Mouse (Mus musculus): Measurements from ENCODE around the gene Rab7. TPM values are rescaled to one million over a fixed set of nuclear protein-coding genes. Genes with fewer than 3 reads are reported as not detected.

Gene Rab7
- polyA plus RNA-seq, 1 experiment from 2014 or later: 253 TPM

DNA sequence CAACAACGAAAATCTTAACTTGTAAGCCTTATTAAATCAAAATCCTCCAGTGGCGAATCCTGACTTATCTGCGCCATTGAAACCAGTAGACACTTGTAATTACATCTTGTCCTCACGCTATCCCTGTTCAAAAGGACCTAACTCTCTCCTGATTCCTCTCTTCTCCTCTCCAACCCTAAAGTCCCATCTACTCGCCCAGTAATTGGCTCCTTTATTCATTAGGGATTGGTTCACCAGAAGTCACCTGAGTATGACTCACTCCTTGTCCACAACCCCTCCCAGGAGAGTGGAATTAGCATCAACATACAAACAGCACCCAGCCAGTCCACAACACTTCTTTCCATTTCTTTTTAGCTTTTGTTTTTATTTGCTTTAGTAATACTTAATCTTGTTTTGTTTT is 14.8 kb upstream of the Rab7 start:
- 82% methylated on average over 5 of the region's 5 CpGs for WGBS
- no peak overlapping the region for H3K27ac ChIP-seq (ENCODE audit: low read length)
- no peak overlapping the region for H3K4me2 ChIP-seq (replicated peaks; ENCODE audit: low read depth, low read length)
- DNase-seq (ENCODE audit: low spot score) (no peak), ATAC-seq (no peak)
- TF ChIP-seq CTCF (IDR thresholded peaks at IDR 0.05): no peak
- no peak for TF ChIP-seq EP300 (IDR thresholded peaks at IDR 0.05)
- no peak overlapping the region for H3K4me3 ChIP-seq (ENCODE audit: low read depth, low read length)
- H3K27me3 ChIP-seq (replicated peaks; ENCODE audit: insufficient read depth, low read length): no peaks in the 10 kb centered on the region
- H3K9me3 ChIP-seq (ENCODE audit: low read length): no peaks in the 10 kb centered on the region
- no peak overlapping the region for H3K9ac ChIP-seq (replicated peaks; ENCODE audit: low read depth)
- no peaks in the 10 kb centered on the region; the same call in 1 of the 2 replicates for H3K4me1 ChIP-seq (ENCODE audit: insufficient read depth, low read depth, low read length)
- H3K36me3 ChIP-seq (ENCODE audit: insufficient read depth, low read length): no peaks in the 10 kb centered on the region

DNA sequence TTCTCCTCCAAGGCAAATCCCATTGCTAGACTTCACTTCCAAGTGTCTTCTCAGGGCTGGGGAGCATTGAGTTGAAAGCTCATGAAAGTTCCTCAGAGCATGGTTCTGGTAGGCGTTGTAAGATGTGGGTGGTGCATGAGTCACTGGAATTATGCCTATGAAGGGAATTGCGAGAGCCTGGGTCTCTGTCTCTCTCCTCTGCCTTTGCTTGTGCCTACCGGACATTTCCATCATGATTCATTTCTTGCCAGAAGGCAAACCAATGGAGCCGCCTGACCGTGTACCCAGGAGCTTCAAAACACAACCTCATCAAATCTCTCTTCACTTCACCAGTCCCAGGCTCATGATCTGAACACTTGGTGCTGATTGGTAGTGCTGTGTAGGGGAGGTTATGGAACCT is 11.8 kb upstream of the Rab7 start:
- no peaks in the 10 kb centered on the region for H3K36me3 ChIP-seq (ENCODE audit: insufficient read depth, low read length)
- H3K27ac ChIP-seq (ENCODE audit: low read length): no peak overlapping the region
- H3K4me1 ChIP-seq (ENCODE audit: insufficient read depth, low read depth, low read length): peaks cover 10% of the 10 kb centered on the region; the same call in 1 of the 2 replicates
- no peaks in the 10 kb centered on the region for H3K27me3 ChIP-seq (replicated peaks; ENCODE audit: insufficient read depth, low read length)
- TF ChIP-seq EP300 (IDR thresholded peaks at IDR 0.05) (no peak), CTCF (IDR thresholded peaks at IDR 0.05) (no peak)
- no peaks in the 10 kb centered on the region for H3K9me3 ChIP-seq (ENCODE audit: low read length)
- no peak for DNase-seq (ENCODE audit: low spot score)
- no peak overlapping the region for H3K4me3 ChIP-seq (ENCODE audit: low read depth, low read length)
- WGBS: 76% methylated on average over 5 of the region's 5 CpGs
- no peak overlapping the region for H3K9ac ChIP-seq (replicated peaks; ENCODE audit: low read depth)
- no peak for ATAC-seq
- H3K4me2 ChIP-seq (replicated peaks; ENCODE audit: low read depth, low read length): no peak overlapping the region

DNA sequence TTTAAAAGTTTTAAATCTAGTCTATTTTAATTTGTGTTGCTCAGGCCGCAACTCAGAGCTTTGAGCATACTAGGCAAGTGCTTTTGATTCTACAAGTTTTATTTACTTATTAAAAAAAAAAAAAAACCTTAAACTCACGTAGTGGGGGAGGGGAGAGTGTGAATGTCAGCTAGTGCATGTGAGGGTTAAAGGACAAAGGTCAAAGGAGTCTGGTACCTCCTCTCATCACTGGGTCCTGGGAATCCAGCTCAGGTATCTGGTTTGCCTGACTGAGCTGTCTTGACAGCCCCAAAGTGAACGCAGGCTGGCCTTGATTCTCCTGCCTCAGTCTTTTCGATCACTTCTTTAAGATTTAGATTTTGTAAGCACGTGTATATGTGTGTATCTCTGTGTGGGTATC is 10.6 kb upstream of the Rab7 start:
- Histone ChIP-seq H3K27ac (ENCODE audit: low read length) (no peak overlapping the region), H3K9ac (replicated peaks; ENCODE audit: low read depth) (no peak overlapping the region), H3K9me3 (ENCODE audit: low read length) (no peaks in the 10 kb centered on the region), H3K27me3 (replicated peaks; ENCODE audit: insufficient read depth, low read length) (no peaks in the 10 kb centered on the region), H3K36me3 (ENCODE audit: insufficient read depth, low read length) (no peaks in the 10 kb centered on the region), H3K4me3 (ENCODE audit: low read depth, low read length) (no peak overlapping the region), H3K4me1 (ENCODE audit: insufficient read depth, low read depth, low read length) (peaks cover 10% of the 10 kb centered on the region; the same call in 1 of the 2 replicates), H3K4me2 (replicated peaks; ENCODE audit: low read depth, low read length) (no peak overlapping the region)
- no peak for TF ChIP-seq CTCF (IDR thresholded peaks at IDR 0.05)
- ATAC-seq (no peak), DNase-seq (ENCODE audit: low spot score) (no peak)
- WGBS: 55% methylated on average over 5 of the region's 5 CpGs

DNA sequence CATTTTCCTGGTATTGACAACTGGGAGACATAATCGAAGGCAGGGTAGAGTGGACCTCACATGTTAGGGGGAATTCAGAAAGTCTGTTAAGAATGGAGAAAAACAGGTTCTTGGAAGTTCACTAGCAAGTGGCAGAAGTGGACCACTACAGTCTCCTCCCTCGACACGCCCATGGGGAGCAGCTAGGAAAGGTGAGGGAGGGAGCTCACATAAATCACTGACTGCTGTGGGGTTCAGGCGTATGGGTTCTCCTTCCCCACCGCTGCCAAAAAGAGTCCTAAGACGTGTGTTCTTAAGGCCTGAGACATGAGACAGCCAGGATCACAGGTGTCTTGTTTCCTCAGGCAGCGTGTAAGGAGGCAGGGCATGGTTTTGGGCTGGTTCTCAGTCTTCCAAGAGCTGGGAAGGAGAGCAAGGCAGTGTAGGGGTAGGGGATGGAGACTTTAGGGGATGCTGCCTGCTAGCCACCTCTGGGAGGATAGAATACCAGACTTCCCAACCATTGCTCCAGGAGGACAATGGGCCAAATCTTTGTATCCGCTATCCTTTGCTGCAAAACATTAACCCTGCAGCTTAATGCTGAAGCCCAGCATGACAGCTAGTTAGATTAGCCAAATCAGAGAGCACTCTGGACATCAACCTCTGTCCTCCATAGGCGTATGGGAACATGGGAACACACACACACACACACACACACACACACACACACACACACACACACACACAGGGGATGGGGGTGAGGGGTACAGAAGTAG is 9.2 kb upstream of the Rab7 start:
- ATAC-seq: peak; percentile 70
- H3K4me1 ChIP-seq (ENCODE audit: insufficient read depth, low read depth, low read length): peaks cover 10% of the 10 kb centered on the region; the same call in 1 of the 2 replicates
- H3K4me3 ChIP-seq (ENCODE audit: low read depth, low read length): no peak overlapping the region
- peak overlapping the region; percentile 55 for H3K27ac ChIP-seq (ENCODE audit: low read length)
- TF ChIP-seq CTCF (IDR thresholded peaks at IDR 0.05): no peak
- no peak for TF ChIP-seq EP300 (IDR thresholded peaks at IDR 0.05)
- no peak overlapping the region for H3K4me2 ChIP-seq (replicated peaks; ENCODE audit: low read depth, low read length)
- no peaks in the 10 kb centered on the region for H3K36me3 ChIP-seq (ENCODE audit: insufficient read depth, low read length)
- no peaks in the 10 kb centered on the region for H3K9me3 ChIP-seq (ENCODE audit: low read length)
- H3K9ac ChIP-seq (replicated peaks; ENCODE audit: low read depth): no peak overlapping the region
- no peaks in the 10 kb centered on the region for H3K27me3 ChIP-seq (replicated peaks; ENCODE audit: insufficient read depth, low read length)
- DNase-seq (ENCODE audit: low spot score): peak; percentile 86
- 42% methylated on average over 9 of the region's 9 CpGs for WGBS

DNA sequence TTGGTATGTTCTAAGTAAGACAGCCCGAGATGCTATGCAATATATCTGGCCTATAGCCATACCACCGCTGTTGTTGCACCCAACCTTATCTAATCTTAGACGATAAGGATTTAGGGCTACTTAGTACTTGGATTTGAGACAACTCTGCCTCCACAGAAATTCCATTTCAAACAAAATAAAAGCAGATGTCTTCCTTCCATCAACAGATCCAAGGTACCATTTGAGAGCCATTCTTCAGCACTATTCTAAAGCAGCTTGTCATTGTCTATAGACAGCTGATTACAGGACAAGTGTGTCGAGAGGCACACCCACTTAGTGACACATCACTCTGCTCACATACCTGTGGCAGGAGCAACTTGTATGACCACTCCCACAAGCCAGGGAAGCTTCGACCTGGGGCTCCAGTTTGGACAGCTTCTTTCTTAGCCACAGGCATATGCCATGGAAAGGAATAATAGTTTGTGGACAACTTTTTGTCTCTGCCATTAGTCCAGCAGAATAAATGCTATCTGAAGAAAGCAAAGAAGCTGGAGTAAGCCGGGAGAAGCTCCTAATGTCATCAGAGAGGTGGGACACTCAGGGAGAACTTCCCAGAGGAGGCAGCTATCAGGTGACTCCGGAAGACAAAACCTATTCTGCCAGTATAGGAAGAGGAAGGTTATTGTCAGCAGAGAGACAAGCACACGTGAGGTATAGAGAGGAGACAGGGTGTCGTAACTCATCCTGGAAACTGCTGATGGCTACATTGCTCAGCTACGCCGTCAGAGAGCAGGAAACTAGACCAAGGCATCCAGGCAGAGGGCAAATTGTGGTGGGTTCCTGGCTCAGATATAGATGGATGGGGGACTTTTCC is 8.4 kb upstream of the Rab7 start:
- Histone ChIP-seq H3K9ac (replicated peaks; ENCODE audit: low read depth) (no peak overlapping the region), H3K9me3 (ENCODE audit: low read length) (no peaks in the 10 kb centered on the region), H3K4me1 (ENCODE audit: insufficient read depth, low read depth, low read length) (peaks cover 10% of the 10 kb centered on the region; the same call in 1 of the 2 replicates), H3K4me3 (ENCODE audit: low read depth, low read length) (no peak overlapping the region), H3K27me3 (replicated peaks; ENCODE audit: insufficient read depth, low read length) (no peaks in the 10 kb centered on the region), H3K36me3 (ENCODE audit: insufficient read depth, low read length) (no peaks in the 10 kb centered on the region), H3K27ac (ENCODE audit: low read length) (peak overlapping the region; percentile 55), H3K4me2 (replicated peaks; ENCODE audit: low read depth, low read length) (no peak overlapping the region)
- TF ChIP-seq EP300 (IDR thresholded peaks at IDR 0.05) (peak; percentile 57), CTCF (IDR thresholded peaks at IDR 0.05) (no peak)
- ATAC-seq (peak; percentile 73), DNase-seq (ENCODE audit: low spot score) (peak; percentile 52)
- WGBS: 29% methylated on average over 11 of the region's 11 CpGs

DNA sequence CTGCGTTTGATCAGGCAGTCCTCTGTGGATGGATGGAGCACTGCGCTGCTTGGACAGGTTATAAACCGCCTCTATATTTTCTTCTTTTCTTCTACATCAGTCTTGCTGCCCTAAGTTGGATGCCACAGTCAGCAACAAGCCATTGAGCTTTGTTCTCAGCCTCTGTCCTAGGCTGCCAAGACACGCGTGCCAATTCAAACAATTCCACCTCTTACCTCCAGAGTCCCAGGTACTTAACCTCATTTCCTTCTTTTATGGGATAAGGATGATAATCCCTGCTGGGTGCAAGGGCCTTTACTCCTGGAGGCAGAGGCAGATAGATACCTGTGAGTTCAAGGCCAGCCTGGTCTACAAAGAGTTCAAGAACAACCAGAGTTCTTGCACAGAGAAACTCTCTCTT is 6.1 kb upstream of the Rab7 start:
- Histone ChIP-seq H3K9ac (replicated peaks; ENCODE audit: low read depth) (no peak overlapping the region), H3K27ac (ENCODE audit: low read length) (no peak overlapping the region), H3K4me1 (ENCODE audit: insufficient read depth, low read depth, low read length) (peaks cover 10% of the 10 kb centered on the region; the same call in 1 of the 2 replicates), H3K9me3 (ENCODE audit: low read length) (no peaks in the 10 kb centered on the region), H3K4me3 (ENCODE audit: low read depth, low read length) (no peak overlapping the region), H3K4me2 (replicated peaks; ENCODE audit: low read depth, low read length) (no peak overlapping the region), H3K36me3 (ENCODE audit: insufficient read depth, low read length) (no peaks in the 10 kb centered on the region), H3K27me3 (replicated peaks; ENCODE audit: insufficient read depth, low read length) (no peaks in the 10 kb centered on the region)
- ATAC-seq (peak; percentile 21; the same call in 1 of the 2 replicates), DNase-seq (ENCODE audit: low spot score) (peak; percentile 70)
- 78% methylated on average over 5 of the region's 5 CpGs for WGBS
- TF ChIP-seq EP300 (IDR thresholded peaks at IDR 0.05): peak; percentile 26; the same call in 1 of the 2 replicates
- TF ChIP-seq CTCF (IDR thresholded peaks at IDR 0.05): no peak
